Mouse (Mus musculus): ENCODE data around the gene Smad6. TPM values are rescaled to one million over a fixed set of nuclear protein-coding genes. Genes with fewer than 3 reads are reported as not detected.

Smad6 gene
- polyA plus RNA-seq, 1 experiment = 2.6 TPM

DNA sequence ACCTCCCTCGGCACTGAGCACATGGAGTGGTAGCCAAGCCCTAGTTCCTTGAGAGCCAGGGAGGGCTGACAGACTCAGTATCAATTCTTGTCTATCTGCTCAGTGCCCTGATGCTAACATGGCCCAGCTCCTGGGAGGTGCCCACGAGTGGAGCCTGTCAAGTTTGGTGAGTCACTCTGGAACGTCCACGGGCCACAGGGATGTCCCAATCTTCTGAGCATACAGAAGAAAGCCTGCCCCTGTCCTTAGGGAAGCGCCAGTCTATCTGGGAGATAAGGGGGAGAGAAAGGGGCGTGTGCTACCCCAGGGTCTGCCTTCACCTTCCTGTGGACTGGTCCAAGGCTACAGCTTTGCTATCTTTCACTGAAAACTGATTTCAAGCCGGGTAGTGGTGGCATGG, 43.2 kb downstream of the Smad6 start:
- H3K4me3 ChIP-seq (ENCODE audit: insufficient read depth, low read length) = no peak overlapping the region
- no peak overlapping the region for H3K27ac ChIP-seq (ENCODE audit: insufficient read depth, low read length)
- TF ChIP-seq CTCF (IDR thresholded peaks at IDR 0.05; ENCODE audit: extremely low read depth, insufficient read depth, low read length) = no peak
- no peak for TF ChIP-seq POLR2A (IDR thresholded peaks at IDR 0.05; ENCODE audit: extremely low read depth, insufficient read depth, low read length)
- no peaks in the 10 kb centered on the region; the same call in 1 of the 2 replicates for H3K4me1 ChIP-seq (ENCODE audit: control insufficient read depth, insufficient read depth, low read length)

DNA sequence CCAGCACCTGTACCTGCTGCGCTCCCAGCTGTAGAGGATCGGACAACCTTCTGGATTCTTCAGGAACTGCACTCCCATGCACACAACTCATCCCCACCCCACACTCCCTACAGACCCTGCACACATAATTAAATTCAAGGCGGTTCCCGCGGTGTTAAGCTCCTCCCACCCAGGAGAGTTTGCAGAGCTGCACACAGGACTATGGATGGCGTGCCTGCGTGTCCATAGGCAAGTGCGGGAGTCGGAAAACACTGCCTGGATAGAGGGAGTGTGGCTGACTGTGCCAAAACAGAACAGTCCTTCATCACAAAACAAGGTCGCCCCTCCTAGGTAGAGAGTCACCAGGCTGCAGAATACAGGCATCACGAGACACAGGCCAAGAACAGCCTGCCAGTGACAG, 45.9 kb downstream of the Smad6 start:
- H3K4me3 ChIP-seq (ENCODE audit: insufficient read depth, low read length) = no peak overlapping the region
- no peak for TF ChIP-seq POLR2A (IDR thresholded peaks at IDR 0.05; ENCODE audit: extremely low read depth, insufficient read depth, low read length)
- no peak overlapping the region for H3K27ac ChIP-seq (ENCODE audit: insufficient read depth, low read length)
- H3K4me1 ChIP-seq (ENCODE audit: control insufficient read depth, insufficient read depth, low read length) = no peaks in the 10 kb centered on the region

DNA sequence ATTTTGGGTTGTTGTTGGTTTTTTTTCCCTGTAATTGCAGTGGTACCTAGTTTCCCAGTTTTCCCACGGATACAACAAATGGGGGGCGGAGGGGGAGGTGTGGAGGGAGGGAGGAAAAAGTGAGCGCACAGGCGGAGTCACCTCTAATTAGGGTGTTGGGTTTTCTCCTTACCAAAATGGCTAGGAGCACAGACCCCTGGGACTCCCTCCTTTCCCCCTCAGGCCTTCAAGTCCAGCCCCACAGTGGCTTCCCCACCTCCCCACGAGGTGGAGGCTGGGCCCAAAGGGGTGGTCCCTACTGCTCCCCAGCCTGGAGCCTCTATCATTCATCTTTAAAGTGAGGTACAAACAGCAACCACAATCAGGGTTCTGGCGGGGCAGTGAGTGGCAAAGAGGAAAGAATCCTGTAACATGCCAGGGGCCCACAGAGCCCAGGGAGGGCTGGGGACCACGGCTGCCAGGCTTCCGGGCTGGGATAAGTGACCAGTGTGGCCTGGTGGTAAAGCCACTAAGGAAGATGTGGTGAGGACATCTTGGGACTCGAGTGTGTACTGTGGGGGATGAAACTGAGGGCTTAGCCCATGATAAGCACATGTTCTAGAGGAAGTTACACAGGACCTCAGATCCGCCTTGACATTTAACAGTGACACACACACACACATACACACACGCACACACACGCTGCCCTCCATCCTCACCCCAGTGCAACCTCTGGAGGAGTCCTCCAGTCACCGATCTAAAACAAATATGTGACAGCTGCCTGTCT, 47.4 kb downstream of the Smad6 start:
- H3K27ac ChIP-seq (ENCODE audit: insufficient read depth, low read length) = no peak overlapping the region
- no peaks in the 10 kb centered on the region for H3K4me1 ChIP-seq (ENCODE audit: control insufficient read depth, insufficient read depth, low read length)
- no peak for TF ChIP-seq CTCF (IDR thresholded peaks at IDR 0.05; ENCODE audit: extremely low read depth, insufficient read depth, low read length)
- TF ChIP-seq POLR2A (IDR thresholded peaks at IDR 0.05; ENCODE audit: extremely low read depth, insufficient read depth, low read length) = no peak

DNA sequence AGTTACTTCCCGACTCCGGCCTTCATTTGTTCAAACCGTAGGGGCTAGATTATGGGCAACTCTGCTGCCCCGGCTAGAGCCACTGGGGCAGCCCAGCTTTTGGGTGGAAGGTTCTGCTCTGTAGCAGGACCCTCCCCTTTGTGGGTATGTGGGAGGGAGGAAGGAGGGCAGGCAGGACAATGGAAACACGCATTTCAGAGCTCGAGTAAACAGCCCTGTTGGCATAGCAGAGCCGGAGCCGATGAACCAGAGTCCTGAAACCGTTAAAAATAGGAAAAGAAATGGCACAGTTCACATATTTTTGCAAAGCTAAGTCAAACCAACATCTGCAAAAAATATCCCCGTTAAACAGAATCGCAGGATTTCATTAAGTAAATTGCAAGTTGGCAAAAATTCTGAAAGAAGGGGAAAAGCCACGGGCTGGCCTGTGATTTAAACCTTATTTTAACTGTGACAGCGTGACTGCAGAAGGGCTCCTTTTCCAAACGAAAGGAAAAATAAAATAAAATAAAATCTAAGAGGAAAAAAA, 48.1 kb downstream of the Smad6 start:
- H3K27ac ChIP-seq (ENCODE audit: insufficient read depth, low read length) = no peak overlapping the region
- no peak for TF ChIP-seq CTCF (IDR thresholded peaks at IDR 0.05; ENCODE audit: extremely low read depth, insufficient read depth, low read length)
- no peak for TF ChIP-seq POLR2A (IDR thresholded peaks at IDR 0.05; ENCODE audit: extremely low read depth, insufficient read depth, low read length)
- H3K4me1 ChIP-seq (ENCODE audit: control insufficient read depth, insufficient read depth, low read length) = no peaks in the 10 kb centered on the region
- H3K4me3 ChIP-seq (ENCODE audit: insufficient read depth, low read length) = no peak overlapping the region

More for the DNA sequence above, 47.4 kb downstream of the Smad6 start:
- no peak overlapping the region for H3K4me3 ChIP-seq (ENCODE audit: insufficient read depth, low read length)

DNA sequence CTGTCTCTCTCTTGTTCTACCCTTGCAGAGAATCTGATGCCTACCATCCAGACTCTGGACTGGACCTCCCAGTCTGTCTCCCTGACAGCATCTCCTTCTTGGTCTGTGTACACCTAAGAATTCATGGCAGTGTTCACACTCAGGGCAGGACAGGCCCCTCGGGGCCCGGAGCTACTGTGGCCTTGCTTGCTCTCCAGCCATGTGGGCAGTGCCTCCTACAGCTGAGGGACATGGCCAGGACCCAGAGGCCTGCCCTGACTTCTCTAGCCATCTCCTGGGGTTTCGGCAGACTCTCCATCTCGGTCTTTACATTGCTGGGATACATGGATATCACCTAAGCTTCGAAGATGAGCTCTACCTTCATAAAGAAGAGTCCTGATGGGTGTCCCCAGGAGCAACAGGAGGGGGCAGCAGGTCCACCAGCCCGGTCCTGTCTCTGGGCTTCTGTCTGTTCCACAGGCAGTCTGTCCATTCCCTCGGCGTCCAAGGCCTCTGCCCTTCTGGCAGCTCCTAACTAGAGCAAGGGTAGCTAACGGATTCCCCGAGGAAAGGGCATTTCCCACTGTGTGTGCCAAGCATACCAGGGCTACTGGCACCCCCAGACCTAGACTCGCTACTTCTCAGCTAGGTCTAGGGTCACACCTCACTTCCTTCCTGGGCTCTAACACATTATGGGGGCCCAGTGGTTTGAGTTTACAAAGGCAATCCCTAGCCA, 49.1 kb downstream of the Smad6 start:
- TF ChIP-seq POLR2A (IDR thresholded peaks at IDR 0.05; ENCODE audit: extremely low read depth, insufficient read depth, low read length) (no peak), CTCF (IDR thresholded peaks at IDR 0.05; ENCODE audit: extremely low read depth, insufficient read depth, low read length) (no peak)
- H3K4me3 ChIP-seq (ENCODE audit: insufficient read depth, low read length) = no peak overlapping the region
- H3K27ac ChIP-seq (ENCODE audit: insufficient read depth, low read length) = no peak overlapping the region
- no peaks in the 10 kb centered on the region for H3K4me1 ChIP-seq (ENCODE audit: control insufficient read depth, insufficient read depth, low read length)

DNA sequence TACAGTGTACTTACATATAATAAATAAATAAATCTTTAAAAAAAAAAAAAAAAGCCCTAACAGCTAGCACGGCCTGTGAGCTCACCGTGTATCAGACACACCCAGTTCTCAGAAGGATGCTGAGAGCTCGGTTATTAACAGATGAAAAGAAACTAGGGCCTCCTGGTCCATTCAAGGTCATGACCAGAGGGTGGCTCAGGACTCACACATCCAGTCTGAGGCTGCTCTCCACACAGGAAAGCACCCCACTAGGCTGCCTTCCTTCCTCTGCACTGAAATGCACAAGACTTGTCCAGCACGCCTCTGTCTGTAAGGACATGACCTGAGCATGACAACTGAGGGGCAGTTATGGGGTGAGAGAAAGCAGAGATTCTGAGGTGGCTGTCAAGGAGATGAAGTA, 50.3 kb downstream of the Smad6 start:
- Histone ChIP-seq H3K4me1 (ENCODE audit: control insufficient read depth, insufficient read depth, low read length) (no peaks in the 10 kb centered on the region), H3K4me3 (ENCODE audit: insufficient read depth, low read length) (no peak overlapping the region), H3K27ac (ENCODE audit: insufficient read depth, low read length) (no peak overlapping the region)
- TF ChIP-seq CTCF (IDR thresholded peaks at IDR 0.05; ENCODE audit: extremely low read depth, insufficient read depth, low read length) (no peak), POLR2A (IDR thresholded peaks at IDR 0.05; ENCODE audit: extremely low read depth, insufficient read depth, low read length) (no peak)

DNA sequence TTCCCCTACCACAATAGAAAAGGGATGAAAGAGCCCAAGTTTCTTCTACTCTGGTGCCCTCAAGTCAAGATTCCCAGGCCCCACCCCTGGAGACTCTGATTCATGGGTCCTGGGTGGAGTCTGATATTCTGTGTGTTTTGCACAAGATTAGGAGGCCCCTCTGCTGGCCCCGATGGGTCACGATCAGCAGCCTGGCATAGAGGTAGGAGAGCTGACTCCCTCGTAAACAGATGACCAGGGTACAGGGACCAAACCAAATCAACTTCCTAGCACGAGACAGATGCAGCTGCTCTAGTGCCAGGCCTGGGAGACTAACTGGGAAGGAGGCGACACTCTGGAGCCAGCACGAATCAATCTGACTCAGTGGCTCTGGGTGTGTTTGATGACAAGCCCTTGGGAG, 51.0 kb downstream of the Smad6 start:
- Histone ChIP-seq H3K4me3 (ENCODE audit: insufficient read depth, low read length) (no peak overlapping the region), H3K4me1 (ENCODE audit: control insufficient read depth, insufficient read depth, low read length) (no peaks in the 10 kb centered on the region), H3K27ac (ENCODE audit: insufficient read depth, low read length) (peak overlapping the region; percentile 12; the same call in 1 of the 2 replicates)
- TF ChIP-seq CTCF (IDR thresholded peaks at IDR 0.05; ENCODE audit: extremely low read depth, insufficient read depth, low read length) = no peak
- TF ChIP-seq POLR2A (IDR thresholded peaks at IDR 0.05; ENCODE audit: extremely low read depth, insufficient read depth, low read length) = no peak

DNA sequence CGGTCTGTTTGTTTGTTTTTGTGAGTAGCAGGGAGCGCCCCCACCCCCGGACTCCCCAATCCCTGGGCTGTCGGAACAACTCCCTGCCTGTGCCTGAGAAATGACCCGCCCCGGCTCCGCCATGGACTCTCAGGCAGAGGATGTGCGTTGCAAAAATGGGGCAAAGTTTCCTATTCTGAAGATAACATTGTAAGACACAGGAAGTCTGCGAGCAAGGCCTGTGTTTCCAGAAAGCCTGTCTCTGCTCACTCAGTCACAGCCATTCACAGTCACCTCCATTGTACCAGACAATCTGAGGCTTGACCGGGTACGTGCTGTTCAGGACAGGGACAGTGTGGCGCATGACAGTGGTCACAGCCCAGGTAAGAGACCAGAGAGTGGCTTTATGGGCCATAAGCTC, 51.5 kb downstream of the Smad6 start:
- H3K4me3 ChIP-seq (ENCODE audit: insufficient read depth, low read length) = no peak overlapping the region
- TF ChIP-seq POLR2A (IDR thresholded peaks at IDR 0.05; ENCODE audit: extremely low read depth, insufficient read depth, low read length) (no peak), CTCF (IDR thresholded peaks at IDR 0.05; ENCODE audit: extremely low read depth, insufficient read depth, low read length) (no peak)
- H3K4me1 ChIP-seq (ENCODE audit: control insufficient read depth, insufficient read depth, low read length) = no peaks in the 10 kb centered on the region
- 0 out of 2 replicates have a peak overlapping the region, but pooled peaks have one; percentile 12 for H3K27ac ChIP-seq (ENCODE audit: insufficient read depth, low read length)

DNA sequence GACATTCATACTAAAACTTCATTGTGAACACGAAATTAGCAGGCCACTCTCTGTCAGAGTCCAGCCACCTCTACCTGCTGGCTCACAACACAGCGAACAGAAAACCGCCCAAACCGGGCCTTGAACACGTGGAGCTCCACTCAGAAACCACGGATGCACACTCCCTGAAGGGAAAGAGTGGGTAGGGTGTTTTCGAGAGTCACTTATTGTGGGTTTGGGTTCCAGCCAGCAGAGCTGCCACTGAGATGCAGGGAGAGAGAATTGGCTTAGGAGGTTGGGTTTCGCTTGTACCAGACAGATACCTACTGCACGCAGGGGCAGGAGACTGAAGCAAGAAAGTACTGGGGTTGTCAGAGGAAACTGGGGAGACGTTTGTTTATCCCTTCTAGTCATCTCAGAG, 52.4 kb downstream of the Smad6 start:
- Histone ChIP-seq H3K4me3 (ENCODE audit: insufficient read depth, low read length) (no peak overlapping the region), H3K4me1 (ENCODE audit: control insufficient read depth, insufficient read depth, low read length) (no peaks in the 10 kb centered on the region), H3K27ac (ENCODE audit: insufficient read depth, low read length) (no peak overlapping the region)
- TF ChIP-seq POLR2A (IDR thresholded peaks at IDR 0.05; ENCODE audit: extremely low read depth, insufficient read depth, low read length) (no peak), CTCF (IDR thresholded peaks at IDR 0.05; ENCODE audit: extremely low read depth, insufficient read depth, low read length) (no peak)

DNA sequence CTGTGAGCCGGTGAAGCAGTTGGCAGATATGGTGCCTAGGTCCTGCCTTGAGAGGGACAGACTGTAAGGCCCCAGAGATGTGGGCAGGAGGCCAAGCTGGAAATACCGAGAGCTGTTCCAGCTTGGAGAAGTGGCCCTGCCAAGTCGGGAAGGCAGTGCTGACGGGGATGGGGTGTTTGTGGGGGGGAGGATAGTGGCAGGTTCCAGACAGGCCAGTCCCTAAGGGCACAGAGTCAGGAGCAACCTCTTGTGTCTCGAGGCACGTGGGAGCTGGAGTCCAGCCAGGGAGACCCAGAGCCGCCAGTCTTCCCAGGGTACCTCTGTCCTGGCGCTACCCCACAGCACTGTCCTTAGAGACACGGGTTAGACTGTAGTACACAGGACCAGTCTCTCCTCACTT, 53.3 kb downstream of the Smad6 start:
- no peak overlapping the region for H3K27ac ChIP-seq (ENCODE audit: insufficient read depth, low read length)
- TF ChIP-seq POLR2A (IDR thresholded peaks at IDR 0.05; ENCODE audit: extremely low read depth, insufficient read depth, low read length) (no peak), CTCF (IDR thresholded peaks at IDR 0.05; ENCODE audit: extremely low read depth, insufficient read depth, low read length) (no peak)
- no peaks in the 10 kb centered on the region for H3K4me1 ChIP-seq (ENCODE audit: control insufficient read depth, insufficient read depth, low read length)

More for the DNA sequence above, 53.3 kb downstream of the Smad6 start:
- no peak overlapping the region for H3K4me3 ChIP-seq (ENCODE audit: insufficient read depth, low read length)
